Mouse (Mus musculus): ENCODE measurements around the gene Gmpr. TPM values are rescaled to one million over a fixed set of nuclear protein-coding genes. Genes with fewer than 3 reads are reported as not detected.

Gene Gmpr
- polyA plus RNA-seq (2015; fragmentation: Nextera tagmentation; extraction: Ambion mirVana) = 14.0 and 17.2 TPM in 2 replicates

GRCm38 (mm10) chr13:45507274-45508229 lies at the start of gene Gmpr:
Gene Gmpr (plus strand): TSS chr13:45507444.
- no peak within 1 kb of the TSS for H3K27ac ChIP-seq

GRCm38 (mm10) chr13:45457459-45457858 lies 49.8 kb upstream of the Gmpr start:
- Histone ChIP-seq H3K4me1 (peaks cover 21% of the 10 kb centered on the region), H3K9ac (no peak overlapping the region), H3K36me3 (ENCODE audit: poor library complexity, severe bottlenecking) (no peaks in the 10 kb centered on the region), H3K4me2 (no peak overlapping the region), H3K9me3 (replicated peaks) (no peaks in the 10 kb centered on the region), H3K27me3 (no peaks in the 10 kb centered on the region), H3K27ac (no peak overlapping the region), H3K4me3 (no peak overlapping the region)
- no peak for ATAC-seq
- 80% methylated on average over 7 of the region's 7 CpGs for WGBS

More at GRCm38 (mm10) chr13:45507274-45508229, at the start of gene Gmpr:
- ATAC-seq = peak; percentile 89
- Histone ChIP-seq H3K36me3 (ENCODE audit: poor library complexity, severe bottlenecking) (no peaks in the 10 kb centered on the region), H3K4me2 (peak within 1 kb of the TSS; percentile 83), H3K27me3 (peaks cover 16% of the 10 kb centered on the region), H3K4me3 (peak within 1 kb of the TSS; percentile 56), H3K4me1 (peaks cover 14% of the 10 kb centered on the region), H3K9me3 (replicated peaks) (no peaks in the 10 kb centered on the region), H3K9ac (peak within 1 kb of the TSS; percentile 68)
- whole genome bisulfite sequencing = under 1% methylated on average over 63 of the region's 63 CpGs

GRCm38 (mm10) chr13:45460177-45460576 lies 47.1 kb upstream of the Gmpr start:
- Histone ChIP-seq H3K36me3 (ENCODE audit: poor library complexity, severe bottlenecking) (no peaks in the 10 kb centered on the region), H3K27ac (no peak overlapping the region), H3K9ac (no peak overlapping the region), H3K4me3 (no peak overlapping the region), H3K9me3 (replicated peaks) (no peaks in the 10 kb centered on the region), H3K4me1 (peaks cover 8% of the 10 kb centered on the region), H3K4me2 (no peak overlapping the region), H3K27me3 (no peaks in the 10 kb centered on the region)
- 89% methylated on average over 3 of the region's 3 CpGs for WGBS
- no peak for ATAC-seq

- no peak overlapping the region for H3K4me2 ChIP-seq
- 88% methylated on average over 14 of the region's 14 CpGs for whole genome bisulfite sequencing
- ATAC-seq = no peak
- H3K9ac ChIP-seq = no peak overlapping the region
- no peak overlapping the region for H3K27ac ChIP-seq
- no peaks in the 10 kb centered on the region for H3K9me3 ChIP-seq (replicated peaks)
- peaks cover 10% of the 10 kb centered on the region for H3K4me1 ChIP-seq
- no peak overlapping the region for H3K4me3 ChIP-seq
- H3K27me3 ChIP-seq = no peaks in the 10 kb centered on the region
- no peaks in the 10 kb centered on the region for H3K36me3 ChIP-seq (ENCODE audit: poor library complexity, severe bottlenecking)
These were observed 45.8 kb upstream of the Gmpr start for GRCm38 (mm10) chr13:45461370-45461958.

- H3K9ac ChIP-seq = no peak overlapping the region
- WGBS = 66% methylated on average over 10 of the region's 10 CpGs
- H3K27ac ChIP-seq = peak overlapping the region; percentile 51
- ATAC-seq = no peak
- H3K36me3 ChIP-seq (ENCODE audit: poor library complexity, severe bottlenecking) = no peaks in the 10 kb centered on the region
- peak overlapping the region; percentile 24; the same call in 1 of the 2 replicates for H3K4me2 ChIP-seq
- H3K9me3 ChIP-seq (replicated peaks) = no peaks in the 10 kb centered on the region
- peaks cover 27% of the 10 kb centered on the region for H3K4me1 ChIP-seq
- peaks cover 26% of the 10 kb centered on the region for H3K27me3 ChIP-seq
- no peak overlapping the region for H3K4me3 ChIP-seq
These were observed 41.6 kb upstream of the Gmpr start for GRCm38 (mm10) chr13:45465616-45466015.

- no peaks in the 10 kb centered on the region for H3K36me3 ChIP-seq (ENCODE audit: poor library complexity, severe bottlenecking)
- no peak overlapping the region for H3K4me3 ChIP-seq
- WGBS = 31% methylated on average over 10 of the region's 10 CpGs
- H3K9ac ChIP-seq = no peak overlapping the region
- ATAC-seq = peak; percentile 62
- peaks cover 30% of the 10 kb centered on the region for H3K27me3 ChIP-seq
- peak overlapping the region; percentile 24; the same call in 1 of the 2 replicates for H3K4me2 ChIP-seq
- H3K27ac ChIP-seq = peak overlapping the region; percentile 51
- peaks cover 27% of the 10 kb centered on the region for H3K4me1 ChIP-seq
- no peaks in the 10 kb centered on the region for H3K9me3 ChIP-seq (replicated peaks)
These were observed 41.2 kb upstream of the Gmpr start for GRCm38 (mm10) chr13:45466031-45466519.

- no peak overlapping the region for H3K4me3 ChIP-seq
- peaks cover 27% of the 10 kb centered on the region for H3K4me1 ChIP-seq
- no peak for ATAC-seq
- no peak overlapping the region for H3K27ac ChIP-seq
- H3K9ac ChIP-seq = no peak overlapping the region
- H3K27me3 ChIP-seq = peaks cover 43% of the 10 kb centered on the region
- no peaks in the 10 kb centered on the region for H3K36me3 ChIP-seq (ENCODE audit: poor library complexity, severe bottlenecking)
- H3K9me3 ChIP-seq (replicated peaks) = no peaks in the 10 kb centered on the region
- WGBS = 86% methylated on average over 5 of the region's 5 CpGs
- no peak overlapping the region for H3K4me2 ChIP-seq
These were observed 38.5 kb upstream of the Gmpr start for GRCm38 (mm10) chr13:45468751-45469150.

GRCm38 (mm10) chr13:45469481-45470301 lies 37.6 kb upstream of the Gmpr start:
- H3K9ac ChIP-seq = peak overlapping the region; percentile 8; the same call in 1 of the 2 replicates
- 0 out of 2 replicates have a peak overlapping the region, but pooled peaks have one; percentile 5 for H3K4me2 ChIP-seq
- no peaks in the 10 kb centered on the region for H3K9me3 ChIP-seq (replicated peaks)
- H3K4me3 ChIP-seq = no peak overlapping the region
- H3K4me1 ChIP-seq = peaks cover 27% of the 10 kb centered on the region
- WGBS = 37% methylated on average over 19 of the region's 19 CpGs
- peaks cover 52% of the 10 kb centered on the region for H3K27me3 ChIP-seq
- no peaks in the 10 kb centered on the region for H3K36me3 ChIP-seq (ENCODE audit: poor library complexity, severe bottlenecking)
- no peak for ATAC-seq
- H3K27ac ChIP-seq = no peak overlapping the region

- WGBS = 8% methylated on average over 10 of the region's 10 CpGs
- peaks cover 12% of the 10 kb centered on the region for H3K4me1 ChIP-seq
- no peaks in the 10 kb centered on the region for H3K36me3 ChIP-seq (ENCODE audit: poor library complexity, severe bottlenecking)
- H3K27me3 ChIP-seq = peaks cover 64% of the 10 kb centered on the region
- no peak overlapping the region for H3K9ac ChIP-seq
- no peak overlapping the region for H3K27ac ChIP-seq
- no peak overlapping the region for H3K4me3 ChIP-seq
- ATAC-seq = no peak
- H3K4me2 ChIP-seq = no peak overlapping the region
- H3K9me3 ChIP-seq (replicated peaks) = no peaks in the 10 kb centered on the region
These were observed 33.9 kb upstream of the Gmpr start for GRCm38 (mm10) chr13:45473311-45473710.

- Histone ChIP-seq H3K4me2 (no peak overlapping the region), H3K27ac (no peak overlapping the region), H3K4me3 (no peak overlapping the region), H3K9me3 (replicated peaks) (no peaks in the 10 kb centered on the region), H3K36me3 (ENCODE audit: poor library complexity, severe bottlenecking) (no peaks in the 10 kb centered on the region), H3K9ac (no peak overlapping the region), H3K4me1 (peaks cover 1% of the 10 kb centered on the region; the same call in 1 of the 2 replicates), H3K27me3 (peaks cover 49% of the 10 kb centered on the region)
- no peak for ATAC-seq
- 84% methylated on average over 8 of the region's 8 CpGs for WGBS
These were observed 31.9 kb upstream of the Gmpr start for GRCm38 (mm10) chr13:45475297-45475696.

- 0 out of 2 replicates have a peak, but pooled peaks have one; percentile 43 for ATAC-seq
- peaks cover 32% of the 10 kb centered on the region for H3K27me3 ChIP-seq
- H3K4me2 ChIP-seq = no peak overlapping the region
- no peak overlapping the region for H3K4me3 ChIP-seq
- H3K9ac ChIP-seq = no peak overlapping the region
- 35% methylated on average over 3 of the region's 3 CpGs for WGBS
- H3K9me3 ChIP-seq (replicated peaks) = no peaks in the 10 kb centered on the region
- H3K4me1 ChIP-seq = no peaks in the 10 kb centered on the region; the same call in 1 of the 2 replicates
- no peaks in the 10 kb centered on the region for H3K36me3 ChIP-seq (ENCODE audit: poor library complexity, severe bottlenecking)
- no peak overlapping the region for H3K27ac ChIP-seq
These were observed 30.1 kb upstream of the Gmpr start for GRCm38 (mm10) chr13:45477183-45477582.

Data from forebrain, embryonic 13.5 days (tissue).